Mouse (Mus musculus): ENCODE measurements around the gene Plppr3.

Plppr3 gene

GRCm38 (mm10) chr10:79820277-79820676 lies 54.2 kb downstream of the Plppr3 start:
- DNase-seq (ENCODE audit: low spot score in 2 of 2), result no peak

- DNase-seq (ENCODE audit: low spot score in 2 of 2), result no peak
Measured at GRCm38 (mm10) chr10:79819606-79820005, 54.8 kb downstream of the Plppr3 start.

- no peak for DNase-seq (ENCODE audit: low spot score in 2 of 2)
Measured at GRCm38 (mm10) chr10:79818225-79818624, 56.2 kb downstream of the Plppr3 start.

GRCm38 (mm10) chr10:79817111-79817510 lies 57.3 kb downstream of the Plppr3 start:
- DNase-seq (ENCODE audit: low spot score in 2 of 2), result no peak

GRCm38 (mm10) chr10:79815671-79816494 lies 58.6 kb downstream of the Plppr3 start:
- DNase-seq (ENCODE audit: low spot score in 2 of 2), result no peak

GRCm38 (mm10) chr10:79814271-79814842 lies 60.1 kb downstream of the Plppr3 start:
- DNase-seq (ENCODE audit: low spot score in 2 of 2), result no peak

GRCm38 (mm10) chr10:79811736-79812637 lies 62.4 kb downstream of the Plppr3 start:
- DNase-seq (ENCODE audit: low spot score in 2 of 2), result peak; percentile 80 to 83
